Mouse (Mus musculus) liver, adult 2 months (tissue): Measurements from ENCODE around the gene Lax1. TPM values are rescaled to one million over a fixed set of nuclear protein-coding genes. Genes with fewer than 3 reads are reported as not detected.
A peak's percentile ranks its signal among the peaks of the same experiment; 100 is the strongest.

Experiments used
- DNase-seq: peaks from one replicate; pipeline ENCODE4 v3.0.0-alpha.2; 2011; ENCODE audit warnings: low read depth, low spot score; ENCODE audit errors: extremely low read depth
- H3K27ac ChIP-seq: fragments of 200-500 bp; replicated peaks from 2 replicates; pipeline ENCODE4 v1.5.1; 2012; ENCODE audit warnings: low read depth, mild to moderate bottlenecking, control low read depth, inconsistent platforms, low read length; ENCODE audit not compliant: insufficient read depth
- H3K27me3 ChIP-seq: fragments of 200-500 bp; 2 replicates; pipeline ENCODE4 v1.6.1; 2012; ENCODE audit warnings: mild to moderate bottlenecking, moderate library complexity, low read length, inconsistent platforms; ENCODE audit not compliant: control insufficient read depth, insufficient read depth
- H3K36me3 ChIP-seq: fragments of 200-500 bp; 2 replicates; pipeline ENCODE4 v1.6.1; 2012; ENCODE audit warnings: low read length, inconsistent platforms; ENCODE audit not compliant: control insufficient read depth, insufficient read depth
- H3K4me1 ChIP-seq: fragments of 200-500 bp; 2 replicates; pipeline ENCODE4 v1.6.1; 2011; ENCODE audit warnings: low read length; ENCODE audit not compliant: control insufficient read depth, insufficient read depth
- H3K4me3 ChIP-seq: fragments of 200-500 bp; 2 replicates; pipeline ENCODE4 v1.5.1; 2011; ENCODE audit warnings: low read depth, mild to moderate bottlenecking, control low read depth, low read length, moderate library complexity; ENCODE audit not compliant: insufficient read depth
- H3K79me2 ChIP-seq: fragments of 200-500 bp; 2 replicates; pipeline ENCODE4 v1.6.1; 2012; ENCODE audit warnings: inconsistent platforms, mild to moderate bottlenecking, low read length, moderate library complexity; ENCODE audit not compliant: control insufficient read depth, insufficient read depth
- H3K9ac ChIP-seq: fragments of 200-500 bp; 2 replicates; pipeline ENCODE4 v1.6.1; 2012; ENCODE audit warnings: low read depth, mild to moderate bottlenecking, control low read depth, inconsistent platforms, low read length
- CTCF ChIP-seq: fragments of 200-500 bp; IDR thresholded peaks from 2 replicates; pipeline ENCODE4 v1.5.1; 2011; ENCODE audit warnings: low read depth, low read length, control low read depth
- POLR2A ChIP-seq: fragments of 200-500 bp; IDR thresholded peaks from 2 replicates; pipeline ENCODE4 v1.6.1; 2011; ENCODE audit warnings: low read length, control low read depth; ENCODE audit not compliant: insufficient read depth; ENCODE audit errors: extremely low read depth
- WGBS: fragments of 180-500 bp; shearing (Covaris S2); methylation state at CpG from one replicate; pipeline ENCODE4 v1.1.7; 2018; 5-methylcytosine and 5-hydroxymethylcytosine counted together
- polyA plus RNA-seq: library from polyadenylated mRNA; depleted of rRNA; stranded (reverse); fragments of >200 nt; gene quantifications from 2 replicates; pipeline ENCODE4 v1.2.3, GENCODE M21; 2012
- total RNA-seq: library from RNA; depleted of rRNA; stranded (reverse); fragments of >200 nt; gene quantifications from 2 replicates; pipeline ENCODE4 v1.2.3, GENCODE M21; 2014

The Lax1 gene
- total and polyA plus RNA-seq, 2 experiments, result 0.27 to 0.28 TPM

DNA sequence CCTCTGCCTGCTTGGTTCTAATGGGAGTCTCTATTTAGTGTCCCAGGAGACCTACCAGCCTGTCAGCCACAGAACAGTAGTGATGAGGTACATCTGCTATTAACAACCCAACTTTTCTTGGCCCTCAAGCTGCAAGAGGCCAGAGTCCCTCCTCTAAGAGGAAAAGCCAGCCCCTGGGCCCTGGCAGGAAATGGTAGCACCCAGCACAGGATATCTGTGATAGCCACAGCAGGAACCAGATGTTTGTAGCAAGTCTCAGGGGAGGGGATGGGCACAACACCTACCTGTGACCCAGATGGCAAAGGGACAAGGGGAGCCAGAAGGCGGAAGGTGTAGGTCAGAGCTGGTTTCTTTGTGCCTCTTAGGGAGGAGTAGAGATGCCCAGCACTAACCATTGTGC is 5.0 kb upstream of the Lax1 start:
- no peak overlapping the region for H3K9ac ChIP-seq
- H3K4me3 ChIP-seq, result no peak overlapping the region
- H3K27me3 ChIP-seq, result no peaks in the 10 kb centered on the region
- H3K36me3 ChIP-seq, result no peaks in the 10 kb centered on the region
- peak overlapping the region; percentile 86 for H3K27ac ChIP-seq
- peaks cover 26% of the 10 kb centered on the region for H3K4me1 ChIP-seq
- H3K79me2 ChIP-seq, result no peaks in the 10 kb centered on the region
- TF ChIP-seq POLR2A, result no peak
- no peak for TF ChIP-seq CTCF
- DNase-seq, result peak; percentile 15
- WGBS, result 55% methylated on average over 1 of the region's 1 CpGs

DNA sequence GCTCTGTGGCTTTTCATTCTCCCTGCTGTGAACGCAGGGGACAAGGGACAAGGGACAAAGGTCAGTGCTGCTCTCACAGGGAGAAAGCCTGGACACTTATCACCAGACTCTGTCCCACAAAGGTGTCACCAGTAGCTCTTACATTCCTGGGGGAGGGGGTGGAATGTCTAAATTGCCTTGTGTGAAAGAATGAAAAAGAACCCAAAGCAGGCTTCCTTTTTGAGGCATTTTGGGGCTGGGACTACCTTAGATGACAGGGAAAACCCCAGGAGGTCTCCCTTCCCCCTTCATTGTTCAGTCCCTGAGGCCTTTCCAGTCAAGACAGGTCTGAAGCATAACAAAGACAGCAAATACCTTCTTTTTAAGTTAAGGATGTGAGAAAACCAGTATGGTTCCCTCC is 4.4 kb upstream of the Lax1 start:
- peak overlapping the region; percentile 86 for H3K27ac ChIP-seq

GRCm38 (mm10) chr1:133693536-133694114 is 3.7 kb upstream of the Lax1 start:
- H3K4me1 ChIP-seq, result peaks cover 26% of the 10 kb centered on the region

More for the DNA sequence above, 4.4 kb upstream of the Lax1 start:
- Histone ChIP-seq H3K9ac (no peak overlapping the region), H3K4me3 (no peak overlapping the region), H3K79me2 (no peaks in the 10 kb centered on the region), H3K36me3 (no peaks in the 10 kb centered on the region), H3K27me3 (no peaks in the 10 kb centered on the region), H3K4me1 (peaks cover 26% of the 10 kb centered on the region)
- TF ChIP-seq CTCF (no peak), POLR2A (no peak)
- DNase-seq, result peak; percentile 94
- WGBS, result 17% methylated on average over 1 of the region's 1 CpGs

GRCm38 (mm10) chr1:133692195-133692594 is 2.3 kb upstream of the Lax1 start:
- 60% methylated on average over 4 of the region's 4 CpGs for WGBS
- no peaks in the 10 kb centered on the region for H3K36me3 ChIP-seq
- H3K79me2 ChIP-seq, result no peaks in the 10 kb centered on the region
- H3K4me1 ChIP-seq, result peaks cover 26% of the 10 kb centered on the region
- H3K27ac ChIP-seq, result no peak overlapping the region
- no peak for DNase-seq
- no peak overlapping the region for H3K9ac ChIP-seq
- no peaks in the 10 kb centered on the region for H3K27me3 ChIP-seq
- TF ChIP-seq CTCF (no peak), POLR2A (no peak)
- H3K4me3 ChIP-seq, result no peak overlapping the region

More at GRCm38 (mm10) chr1:133693536-133694114, 3.7 kb upstream of the Lax1 start:
- H3K79me2 ChIP-seq, result no peaks in the 10 kb centered on the region
- peak overlapping the region; percentile 17; the same call in 1 of the 2 replicates for H3K9ac ChIP-seq
- H3K36me3 ChIP-seq, result no peaks in the 10 kb centered on the region
- no peak for DNase-seq
- no peak for TF ChIP-seq POLR2A
- TF ChIP-seq CTCF, result no peak
- H3K27ac ChIP-seq, result peak overlapping the region; percentile 86
- H3K4me3 ChIP-seq, result no peak overlapping the region
- WGBS, result 72% methylated on average over 11 of the region's 11 CpGs
- H3K27me3 ChIP-seq, result no peaks in the 10 kb centered on the region

- TF ChIP-seq CTCF (no peak), POLR2A (no peak)
- Histone ChIP-seq H3K79me2 (no peaks in the 10 kb centered on the region), H3K4me3 (no peak overlapping the region), H3K4me1 (peaks cover 26% of the 10 kb centered on the region), H3K27ac (no peak overlapping the region), H3K36me3 (no peaks in the 10 kb centered on the region), H3K27me3 (no peaks in the 10 kb centered on the region), H3K9ac (no peak overlapping the region)
- no peak for DNase-seq
- 46% methylated on average over 6 of the region's 6 CpGs for WGBS
These were observed 1.1 kb upstream of the Lax1 start for GRCm38 (mm10) chr1:133691046-133691445.

DNA sequence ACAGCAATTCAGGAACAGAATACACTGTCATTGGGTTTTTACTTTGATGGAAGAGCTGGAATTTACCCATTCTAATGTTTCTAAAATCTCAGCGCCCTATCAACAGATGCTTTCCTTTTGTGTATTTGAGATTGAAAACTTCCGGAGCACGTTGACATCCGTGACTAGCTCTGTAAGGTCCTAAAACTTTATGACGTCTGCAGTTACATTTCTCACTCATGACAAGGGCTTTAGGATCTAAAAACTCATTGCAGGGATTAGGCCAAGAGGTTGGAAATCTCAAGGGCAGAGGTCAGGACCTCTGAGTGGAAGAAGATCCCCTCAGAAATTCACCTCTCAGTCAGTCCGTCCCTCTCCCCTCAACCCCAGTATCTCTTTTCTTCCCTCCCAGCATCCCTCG is 1.6 kb downstream of the Lax1 start:
- H3K4me1 ChIP-seq, result peaks cover 6% of the 10 kb centered on the region; the same call in 1 of the 2 replicates
- DNase-seq, result no peak
- TF ChIP-seq POLR2A (no peak), CTCF (no peak)
- H3K4me3 ChIP-seq, result no peak overlapping the region
- 86% methylated on average over 7 of the region's 7 CpGs for WGBS
- H3K79me2 ChIP-seq, result no peaks in the 10 kb centered on the region
- H3K9ac ChIP-seq, result no peak overlapping the region
- H3K36me3 ChIP-seq, result no peaks in the 10 kb centered on the region
- no peak overlapping the region for H3K27ac ChIP-seq
- no peaks in the 10 kb centered on the region for H3K27me3 ChIP-seq
